8 mouse cellular contexts compared by ENCODE assay signal in genomic region chr7:25322058-25322484, GRCm38 (mm10). TPM values are rescaled to one million over a fixed set of nuclear protein-coding genes. Genes with fewer than 3 reads are reported as not detected.
A peak's percentile ranks its signal among the peaks of the same experiment; 100 is the strongest.
DNase-seq lines count a peak whose midpoint lies in the region; ATAC-seq and TF ChIP-seq lines count a peak whose summit lies in the region.

No protein-coding gene starts in this region.

- peak overlapping the region; percentile 77 for H3K27ac ChIP-seq in heart, embryonic 15.5 days
- peak overlapping the region; percentile 91 for H3K27ac ChIP-seq in embryonic facial prominence, embryonic 10.5 days (replicated peaks)
- peak overlapping the region; percentile 36; the same call in 1 of the 2 replicates for H3K27ac ChIP-seq in hindbrain, postnatal 0 days
- H3K27ac ChIP-seq in midbrain, embryonic 15.5 days: 0 out of 2 replicates have a peak overlapping the region, but pooled peaks have one; percentile 53

- H3K9ac ChIP-seq in heart, embryonic 15.5 days: no peak overlapping the region
- no peak overlapping the region for H3K9ac ChIP-seq in hindbrain, postnatal 0 days (replicated peaks; ENCODE audit: low read length)
- no peak overlapping the region for H3K9ac ChIP-seq in midbrain, embryonic 15.5 days

- no peaks in the 10 kb centered on the region for H3K36me3 ChIP-seq in heart, embryonic 15.5 days
- H3K36me3 ChIP-seq in embryonic facial prominence, embryonic 10.5 days (replicated peaks): peaks cover 36% of the 10 kb centered on the region
- no peaks in the 10 kb centered on the region for H3K36me3 ChIP-seq in hindbrain, postnatal 0 days (ENCODE audit: insufficient read depth, low read length)
- H3K36me3 ChIP-seq in midbrain, embryonic 15.5 days (replicated peaks): no peaks in the 10 kb centered on the region

- H3K4me2 ChIP-seq in heart, embryonic 15.5 days: peak overlapping the region; percentile 47
- H3K4me2 ChIP-seq in hindbrain, postnatal 0 days (ENCODE audit: low read depth, low read length): 0 out of 2 replicates have a peak overlapping the region, but pooled peaks have one; percentile 13
- no peak overlapping the region for H3K4me2 ChIP-seq in midbrain, embryonic 15.5 days

- no peak for TF ChIP-seq CTCF in hindbrain, postnatal 0 days (IDR thresholded peaks at IDR 0.05; ENCODE audit: low read depth)

- H3K4me1 ChIP-seq in heart, embryonic 15.5 days (replicated peaks): peaks cover 23% of the 10 kb centered on the region
- peaks cover 44% of the 10 kb centered on the region for H3K4me1 ChIP-seq in embryonic facial prominence, embryonic 10.5 days
- peaks cover 8% of the 10 kb centered on the region; the same call in 1 of the 2 replicates for H3K4me1 ChIP-seq in hindbrain, postnatal 0 days (ENCODE audit: insufficient read depth, low read length)
- peaks cover 36% of the 10 kb centered on the region for H3K4me1 ChIP-seq in midbrain, embryonic 15.5 days

- no peaks in the 10 kb centered on the region for H3K9me3 ChIP-seq in heart, embryonic 15.5 days (replicated peaks)
- 0 out of 2 replicates have a peak, but pooled peaks cover 3% of the 10 kb centered on the region for H3K9me3 ChIP-seq in embryonic facial prominence, embryonic 10.5 days
- H3K9me3 ChIP-seq in hindbrain, postnatal 0 days (ENCODE audit: low read length): no peaks in the 10 kb centered on the region
- H3K9me3 ChIP-seq in midbrain, embryonic 15.5 days: no peaks in the 10 kb centered on the region

- DNase-seq in heart, adult 11 months: no peak
- DNase-seq in embryonic facial prominence, embryonic 10.5 days (ENCODE audit: low spot score): peak; percentile 90
- DNase-seq in hindbrain, postnatal 0 days (ENCODE audit: low spot score): peak; percentile 9
- DNase-seq in right cerebral cortex, adult 18-20 months: no peak
- no peak for DNase-seq in cerebellum, adult 18-20 months
- no peak for DNase-seq in thymus, postnatal 36 days

- peak overlapping the region; percentile 15; the same call in 1 of the 2 replicates for H3K4me3 ChIP-seq in heart, embryonic 15.5 days
- H3K4me3 ChIP-seq in embryonic facial prominence, embryonic 10.5 days: peak overlapping the region; percentile 45
- H3K4me3 ChIP-seq in hindbrain, postnatal 0 days (ENCODE audit: low read length): no peak overlapping the region
- no peak overlapping the region for H3K4me3 ChIP-seq in midbrain, embryonic 15.5 days

- H3K27me3 ChIP-seq in heart, embryonic 15.5 days: no peaks in the 10 kb centered on the region
- no peaks in the 10 kb centered on the region for H3K27me3 ChIP-seq in embryonic facial prominence, embryonic 10.5 days (replicated peaks; ENCODE audit: low read depth, poor library complexity, severe bottlenecking)
- no peaks in the 10 kb centered on the region for H3K27me3 ChIP-seq in hindbrain, postnatal 0 days (ENCODE audit: insufficient read depth, low read length)
- no peaks in the 10 kb centered on the region for H3K27me3 ChIP-seq in midbrain, embryonic 15.5 days (replicated peaks)

- ATAC-seq in heart, embryonic 15.5 days (replicated peaks; ENCODE audit: insufficient number of reproducible peaks, insufficient read depth, low FRiP score, low read depth): peak; percentile 62
- ATAC-seq in hindbrain, postnatal 0 days: no peak
- no peak for ATAC-seq in midbrain, embryonic 15.5 days (replicated peaks)

- 11% methylated on average over 6 of the region's 6 CpGs for WGBS in heart, embryonic 15.5 days
- WGBS in embryonic facial prominence, embryonic 10.5 days: 1% methylated on average over 6 of the region's 6 CpGs
- WGBS in hindbrain, postnatal 0 days: 10% methylated on average over 6 of the region's 6 CpGs
- WGBS in midbrain, embryonic 15.5 days: 12% methylated on average over 6 of the region's 6 CpGs

RNA-seq across cellular contexts. Expression of gene Megf8, which starts 5.1 kb away (rescaled TPM):
- polyA plus RNA-seq in heart, embryonic 15.5 days (2015; fragmentation: Nextera tagmentation; extraction: Ambion mirVana): 6.2 and 9.4 TPM in 2 replicates
- 17.6 and 17.7 TPM in 2 replicates for polyA plus RNA-seq in embryonic facial prominence, embryonic 10.5 days (2016; fragmentation: Nextera tagmentation; extraction: Ambion mirVana)
- 104 and 105 TPM in 2 replicates for total RNA-seq in hindbrain, postnatal 0 days (2014; rRNA removed)
- polyA plus RNA-seq in hindbrain, postnatal 0 days (2015; fragmentation: Nextera tagmentation; extraction: Ambion mirVana): 14.8 and 15.4 TPM in 2 replicates
- polyA plus RNA-seq in midbrain, embryonic 15.5 days (2015; fragmentation: Nextera tagmentation; extraction: Ambion mirVana): 27.0 and 27.4 TPM in 2 replicates

RNA-seq across cellular contexts. Expression of gene Tmem145, which starts 16.2 kb away (rescaled TPM):
- polyA plus RNA-seq in heart, embryonic 15.5 days (2015; fragmentation: Nextera tagmentation; extraction: Ambion mirVana): 0.05 and 0.27 TPM in 2 replicates
- 0.85 and 1.0 TPM in 2 replicates for polyA plus RNA-seq in embryonic facial prominence, embryonic 10.5 days (2016; fragmentation: Nextera tagmentation; extraction: Ambion mirVana)
- total RNA-seq in hindbrain, postnatal 0 days (2014; rRNA removed): 56.6 and 88.3 TPM in 2 replicates
- polyA plus RNA-seq in hindbrain, postnatal 0 days (2015; fragmentation: Nextera tagmentation; extraction: Ambion mirVana): 104 and 106 TPM in 2 replicates
- polyA plus RNA-seq in midbrain, embryonic 15.5 days (2015; fragmentation: Nextera tagmentation; extraction: Ambion mirVana): 94.8 and 102 TPM in 2 replicates

RNA-seq across cellular contexts. Expression of gene Prr19, which starts 20.9 kb away (rescaled TPM):
- 0.10 and 0.15 TPM in 2 replicates for polyA plus RNA-seq in heart, embryonic 15.5 days (2015; fragmentation: Nextera tagmentation; extraction: Ambion mirVana)
- 0.82 and 0.88 TPM in 2 replicates for polyA plus RNA-seq in embryonic facial prominence, embryonic 10.5 days (2016; fragmentation: Nextera tagmentation; extraction: Ambion mirVana)
- total RNA-seq in hindbrain, postnatal 0 days (2014; rRNA removed): 0.93 and 1.4 TPM in 2 replicates
- polyA plus RNA-seq in hindbrain, postnatal 0 days (2015; fragmentation: Nextera tagmentation; extraction: Ambion mirVana): 3.1 and 3.6 TPM in 2 replicates
- polyA plus RNA-seq in midbrain, embryonic 15.5 days (2015; fragmentation: Nextera tagmentation; extraction: Ambion mirVana): 3.7 and 4.5 TPM in 2 replicates

RNA-seq across cellular contexts. Expression of gene Pafah1b3, which starts 24.3 kb away (rescaled TPM):
- 103 and 119 TPM in 2 replicates for polyA plus RNA-seq in heart, embryonic 15.5 days (2015; fragmentation: Nextera tagmentation; extraction: Ambion mirVana)
- 281 and 301 TPM in 2 replicates for polyA plus RNA-seq in embryonic facial prominence, embryonic 10.5 days (2016; fragmentation: Nextera tagmentation; extraction: Ambion mirVana)
- 534 and 592 TPM in 2 replicates for total RNA-seq in hindbrain, postnatal 0 days (2014; rRNA removed)
- polyA plus RNA-seq in hindbrain, postnatal 0 days (2015; fragmentation: Nextera tagmentation; extraction: Ambion mirVana): 469 and 484 TPM in 2 replicates
- polyA plus RNA-seq in midbrain, embryonic 15.5 days (2015; fragmentation: Nextera tagmentation; extraction: Ambion mirVana): 671 and 679 TPM in 2 replicates

RNA-seq across cellular contexts. Expression of gene Cnfn, which starts 47.5 kb away (rescaled TPM):
- polyA plus RNA-seq in heart, embryonic 15.5 days (2015; fragmentation: Nextera tagmentation; extraction: Ambion mirVana): 0.22 and 1.1 TPM in 2 replicates
- not detected in 2 replicates for polyA plus RNA-seq in embryonic facial prominence, embryonic 10.5 days (2016; fragmentation: Nextera tagmentation; extraction: Ambion mirVana)
- not detected in 2 replicates for total RNA-seq in hindbrain, postnatal 0 days (2014; rRNA removed)
- polyA plus RNA-seq in hindbrain, postnatal 0 days (2015; fragmentation: Nextera tagmentation; extraction: Ambion mirVana): 0.30 and 0.89 TPM in 2 replicates
- polyA plus RNA-seq in midbrain, embryonic 15.5 days (2015; fragmentation: Nextera tagmentation; extraction: Ambion mirVana): not detected in 2 replicates

Comparison
In these comparisons a context has a peak if more than half of its experiments do, and no peak if none do; other contexts are left out.
1. H3K27ac ChIP-seq: peak in every context shown above with its lines; median percentile 91 in embryonic facial prominence, embryonic 10.5 days; 77 in heart, embryonic 15.5 days; 53 in midbrain, embryonic 15.5 days; 36 in hindbrain, postnatal 0 days.
2. H3K4me3 ChIP-seq: peak in heart, embryonic 15.5 days (single experiment) and embryonic facial prominence, embryonic 10.5 days (single experiment); none in hindbrain, postnatal 0 days (single experiment) and midbrain, embryonic 15.5 days (single experiment).
3. DNase-seq: peak in embryonic facial prominence, embryonic 10.5 days (single experiment) and hindbrain, postnatal 0 days (single experiment); none in heart, adult 11 months (single experiment), right cerebral cortex, adult 18-20 months (single experiment), cerebellum, adult 18-20 months (0 of 2) and thymus, postnatal 36 days (0 of 2).
4. RNA of gene Tmem145, which starts 16.2 kb away (polyA plus RNA-seq): 104 to 106 TPM in hindbrain, postnatal 0 days and 94.8 to 102 TPM in midbrain, embryonic 15.5 days; 0.85 to 1.0 TPM in embryonic facial prominence, embryonic 10.5 days and 0.05 to 0.27 TPM in heart, embryonic 15.5 days; every median in the first group is over 10 times any median in the second.